Mouse (Mus musculus) olfactory bulb, adult 2 months (tissue): ENCODE data around the gene Siglec1.

Experiments
- CTCF ChIP-seq: fragments of 200-500 bp; IDR thresholded peaks from 2 replicates; pipeline ENCODE4 v1.5.1; 2012; ENCODE audit warnings: low read depth, mild to moderate bottlenecking, low read length, moderate library complexity; ENCODE audit not compliant: insufficient read depth
- POLR2A ChIP-seq: fragments of 200-500 bp; IDR thresholded peaks from 2 replicates; pipeline ENCODE4 v1.6.1; 2012; ENCODE audit warnings: mild to moderate bottlenecking, low read depth, low read length, moderate library complexity; ENCODE audit not compliant: insufficient read depth

DNA sequence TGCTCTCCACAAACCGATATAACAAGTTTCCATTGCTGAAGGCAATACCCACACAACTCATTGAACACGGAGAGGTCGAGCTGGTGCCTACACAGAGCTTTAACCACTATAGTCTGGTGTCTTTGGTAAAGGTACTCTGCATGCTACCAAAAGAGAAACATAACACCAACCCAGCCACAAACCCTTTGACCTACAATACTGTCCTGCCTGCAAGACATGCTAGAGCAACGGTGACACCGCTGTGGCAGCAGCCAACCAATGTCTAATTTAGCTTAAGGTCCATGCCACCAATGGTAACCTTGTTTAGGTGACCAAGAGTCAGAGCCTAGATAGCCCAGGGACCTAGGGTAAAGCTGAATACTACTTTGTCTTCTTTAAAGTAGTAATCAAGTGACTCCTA is 7.0 kb upstream of the Siglec1 start:
- TF ChIP-seq POLR2A (no peak), CTCF (no peak)
